In the genomic region with DNA sequence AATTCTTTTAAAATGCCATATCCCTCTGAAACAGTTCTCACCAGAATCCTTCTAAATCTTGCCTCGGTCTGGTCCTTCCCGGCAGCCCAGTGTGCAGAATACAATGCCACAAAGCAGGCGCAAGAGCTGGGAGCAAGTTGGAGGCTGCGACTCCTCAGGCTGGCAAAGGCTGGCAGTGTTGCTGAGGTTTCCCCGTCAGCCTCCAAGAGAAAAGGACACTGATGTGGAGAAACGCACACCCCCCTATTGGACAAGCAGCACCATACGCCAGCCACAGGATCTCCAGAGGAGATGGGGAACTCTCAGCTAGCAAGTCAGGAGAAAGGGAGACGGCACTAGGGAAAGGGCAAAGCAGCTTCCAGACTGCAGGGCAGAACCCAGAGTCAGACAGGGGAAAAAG, we compare ENCODE assay signal across 10 mouse cellular contexts.
DNase-seq lines count a peak whose midpoint lies in the region; ATAC-seq and TF ChIP-seq lines count a peak whose summit lies in the region.
"Had no signal": no experiment of that assay in that cellular context is flagged by ENCODE, and none has a peak within 500 bp of the region (broad histone marks: within the 10 kb centered on the region; RNA-seq: fewer than 3 reads in every experiment).

No protein-coding gene starts in this region.

- no peaks in the 10 kb centered on the region for H3K27me3 ChIP-seq in limb, embryonic 12.5 days
- no peaks in the 10 kb centered on the region for H3K27me3 ChIP-seq in stomach, postnatal 0 days (ENCODE audit: control insufficient read depth, insufficient read depth, low read length)

- H3K4me1 ChIP-seq in limb, embryonic 12.5 days (replicated peaks): peaks cover 54% of the 10 kb centered on the region
- H3K4me1 ChIP-seq in stomach, postnatal 0 days (replicated peaks; ENCODE audit: control insufficient read depth, insufficient read depth): no peaks in the 10 kb centered on the region

- peak; percentile 68 to 75 for DNase-seq in cerebellum, postnatal 10 days
- DNase-seq in cerebellum, adult 9-10 months: no peak
- DNase-seq in right cerebral cortex, adult 18-20 months: peak; percentile 52
- no peak for DNase-seq in right cerebral cortex, postnatal 36 days (ENCODE audit: low spot score in 2 of 2)
- DNase-seq in stomach, postnatal 0 days (ENCODE audit: low spot score): no peak
- DNase-seq in testis, postnatal 14 days (ENCODE audit: low spot score): no peak
- DNase-seq in kidney, adult 9 months: no peak

- no peaks in the 10 kb centered on the region for H3K9me3 ChIP-seq in limb, embryonic 12.5 days
- no peaks in the 10 kb centered on the region for H3K9me3 ChIP-seq in stomach, postnatal 0 days (ENCODE audit: control insufficient read depth, low read length)

- TF ChIP-seq CTCF in stomach, postnatal 0 days (IDR thresholded peaks at IDR 0.05; ENCODE audit: low read depth): peak; percentile 24

- peak overlapping the region; percentile 38; the same call in 1 of the 2 replicates for H3K9ac ChIP-seq in limb, embryonic 12.5 days (replicated peaks)
- H3K9ac ChIP-seq in stomach, postnatal 0 days (ENCODE audit: low read length): no peak overlapping the region

- TF ChIP-seq EP300 in stomach, postnatal 0 days (optimal IDR thresholded peaks at IDR 0.05): no peak

- no peaks in the 10 kb centered on the region for H3K36me3 ChIP-seq in limb, embryonic 12.5 days
- H3K36me3 ChIP-seq in stomach, postnatal 0 days (ENCODE audit: control insufficient read depth, insufficient read depth, low read length): no peaks in the 10 kb centered on the region

- no peak for ATAC-seq in limb, embryonic 12.5 days (ENCODE audit: insufficient number of reproducible peaks, insufficient read depth, low FRiP score, low TSS enrichment, low read depth)
- no peak for ATAC-seq in stomach, postnatal 0 days (ENCODE audit: low FRiP score, low TSS enrichment)
- ATAC-seq: intestine, embryonic 16.5 days had no signal

- no peak overlapping the region for H3K27ac ChIP-seq in limb, embryonic 12.5 days
- no peak overlapping the region for H3K27ac ChIP-seq in stomach, postnatal 0 days (replicated peaks)

- WGBS in limb, embryonic 12.5 days: 45% methylated on average over 8 of the region's 8 CpGs
- 58% methylated on average over 8 of the region's 8 CpGs for WGBS in stomach, postnatal 0 days

- H3K4me2 ChIP-seq in limb, embryonic 12.5 days: peak overlapping the region; percentile 59
- H3K4me2 ChIP-seq in stomach, postnatal 0 days (replicated peaks; ENCODE audit: low read depth): no peak overlapping the region
- H3K4me2 ChIP-seq: liver, embryonic 11.5 days had no signal

- peak overlapping the region; percentile 8 for H3K4me3 ChIP-seq in limb, embryonic 12.5 days (replicated peaks)
- H3K4me3 ChIP-seq in stomach, postnatal 0 days (ENCODE audit: low read depth, low read length): no peak overlapping the region

Comparison
In these comparisons a context has a peak if more than half of its experiments do, and no peak if none do; other contexts are left out.
1. DNase-seq: peak in cerebellum, postnatal 10 days (2 of 2) and right cerebral cortex, adult 18-20 months (single experiment); none in cerebellum, adult 9-10 months (single experiment), right cerebral cortex, postnatal 36 days (0 of 2), stomach, postnatal 0 days (single experiment), testis, postnatal 14 days (single experiment) and kidney, adult 9 months (single experiment).